Mouse (Mus musculus): Measurements from ENCODE around the gene Fxyd3.

GRCm38 (mm10) chr7:31106166-31106565 lies 29.7 kb upstream of the Fxyd3 start:
- TF ChIP-seq POLR2A (IDR thresholded peaks at IDR 0.05; ENCODE audit: insufficient read depth, low read depth, low read length): no peak
- TF ChIP-seq CTCF (IDR thresholded peaks at IDR 0.05; ENCODE audit: insufficient read depth, low read depth, low read length): no peak

Data from olfactory bulb, adult 2 months (tissue).